Mouse (Mus musculus) layer of hippocampus, postnatal 14 days (tissue): ENCODE data around the gene Phf13. TPM values are rescaled to one million over a fixed set of nuclear protein-coding genes. Genes with fewer than 3 reads are reported as not detected.
A peak's percentile ranks its signal among the peaks of the same experiment; 100 is the strongest.

Source experiments
- DNase-seq, 2 experiments: peaks; one replicate each; pipeline ENCODE4 v3.0.0; 2021 to 2022; ENCODE audit warnings: low spot score in 2 of 2, mixed read lengths in 1 of 2
- total RNA-seq, 2 experiments: library from RNA; stranded (reverse); gene quantifications; 2 replicates each; pipeline ENCODE4 v1.2.3; 2021

Gene Phf13
- total RNA-seq, 2 experiments from 2014 or later: 11.8 to 13.3 TPM

DNA sequence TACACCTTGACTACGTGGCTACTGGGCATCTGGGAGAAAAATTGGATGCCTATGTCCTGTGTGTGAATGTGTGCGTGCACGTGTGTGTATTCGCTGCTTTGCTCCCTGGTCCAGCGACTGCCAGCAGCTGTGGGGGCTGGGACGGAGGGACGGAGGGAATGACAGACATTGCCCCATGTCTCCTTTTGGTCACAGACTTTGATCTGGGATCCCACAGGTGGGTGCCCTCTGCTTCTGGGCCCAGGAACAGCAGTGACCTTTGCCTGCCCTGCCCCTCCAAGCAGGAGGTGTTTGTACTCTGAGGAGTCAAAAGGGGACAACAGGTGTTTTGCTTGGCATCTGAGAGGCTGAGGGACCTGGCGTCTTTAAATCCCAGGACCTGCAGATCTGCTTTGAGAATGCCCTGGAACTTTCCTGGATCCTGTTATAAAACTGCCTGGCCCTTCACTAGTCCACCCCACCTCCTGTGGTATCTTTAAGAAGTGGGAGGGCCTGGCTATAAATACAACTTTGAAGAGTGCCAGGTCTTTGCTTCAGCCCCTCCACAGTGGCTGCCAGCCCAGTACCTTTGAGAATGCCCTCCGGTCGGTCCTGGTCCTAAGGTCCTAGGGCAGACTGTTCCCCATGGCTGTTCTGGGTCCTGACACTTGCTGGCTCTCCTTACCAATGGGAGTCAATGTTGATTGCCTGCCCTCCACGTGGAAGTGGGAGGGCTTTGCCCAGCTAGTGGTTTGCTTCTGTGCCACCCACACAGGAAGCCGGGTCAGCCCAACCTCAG is 17.2 kb upstream of the Phf13 start:
- no peak for DNase-seq

DNA sequence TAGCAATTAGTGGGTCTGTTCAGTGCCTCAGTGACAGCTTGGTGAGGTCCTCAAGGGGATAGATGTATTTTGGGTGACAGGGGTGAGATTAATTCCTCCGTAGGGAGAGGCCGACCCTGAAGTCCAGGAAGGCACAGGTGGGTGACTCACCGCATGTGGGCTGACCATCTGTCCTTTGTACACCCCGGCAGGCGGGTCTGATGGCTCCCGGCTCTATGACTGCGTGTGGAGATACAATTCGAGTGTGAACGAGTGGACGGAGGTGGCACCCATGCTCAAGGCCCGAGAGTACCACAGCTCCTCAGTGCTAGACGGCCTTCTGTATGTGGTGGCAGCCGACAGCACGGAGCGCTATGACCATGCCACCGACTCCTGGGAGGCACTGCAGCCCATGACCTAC is 16.1 kb upstream of the Phf13 start:
- no peak for DNase-seq

DNA sequence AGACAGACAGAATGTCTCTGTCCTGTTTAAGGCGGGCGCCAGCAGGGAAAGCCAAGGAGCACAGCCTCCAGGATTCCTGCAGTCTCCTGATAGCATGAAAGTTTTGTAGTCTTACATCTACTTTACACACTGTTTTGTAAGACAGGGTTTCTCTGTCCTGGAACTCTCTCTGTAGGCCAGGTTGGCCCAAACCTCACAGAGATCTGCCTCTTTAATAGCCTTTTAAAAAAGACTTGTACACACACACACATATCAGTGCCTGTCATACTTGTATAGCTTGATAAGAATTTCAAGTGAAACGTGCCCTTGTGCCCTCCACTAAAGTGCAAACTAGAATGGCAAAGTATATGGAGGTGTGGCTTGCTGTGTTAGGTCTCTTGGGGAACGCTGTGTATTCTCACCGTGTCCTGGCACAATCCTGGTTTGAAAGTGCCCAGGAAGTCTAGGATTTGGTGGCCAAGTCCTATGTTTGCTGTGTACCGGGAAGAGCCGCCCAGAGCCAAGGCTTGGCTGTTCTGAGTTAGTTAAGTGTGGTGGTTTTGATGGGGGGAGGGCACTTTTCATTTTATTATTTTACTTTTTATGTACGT is 15.2 kb upstream of the Phf13 start:
- no peak for DNase-seq

DNA sequence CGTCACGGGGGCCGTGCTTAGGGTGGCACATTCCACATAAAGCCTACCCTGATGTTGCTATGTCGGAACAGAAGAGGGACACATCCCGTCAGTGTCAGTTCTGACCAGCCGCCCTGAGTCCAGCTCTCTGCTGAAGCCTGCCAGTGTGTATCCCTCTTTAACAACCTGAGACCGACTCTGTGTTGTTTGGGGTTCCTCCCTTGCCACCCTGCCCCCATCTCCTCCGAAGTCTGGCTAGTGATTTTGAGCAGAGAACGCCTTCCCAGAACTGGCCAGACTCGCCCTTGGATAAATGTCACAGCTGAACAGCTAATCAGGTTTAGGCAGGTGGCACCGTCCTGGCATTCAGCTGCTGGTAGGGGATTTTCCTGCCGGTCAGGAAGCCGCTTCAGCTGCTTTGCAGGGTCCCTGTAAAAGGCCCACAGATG is 14.7 kb upstream of the Phf13 start:
- DNase-seq: no peak

GRCm38 (mm10) chr4:152010091-152010706 is 14.1 kb upstream of the Phf13 start:
- DNase-seq: no peak

GRCm38 (mm10) chr4:152009076-152010051 is 13.3 kb upstream of the Phf13 start:
- peak; percentile 69 to 87 for DNase-seq

DNA sequence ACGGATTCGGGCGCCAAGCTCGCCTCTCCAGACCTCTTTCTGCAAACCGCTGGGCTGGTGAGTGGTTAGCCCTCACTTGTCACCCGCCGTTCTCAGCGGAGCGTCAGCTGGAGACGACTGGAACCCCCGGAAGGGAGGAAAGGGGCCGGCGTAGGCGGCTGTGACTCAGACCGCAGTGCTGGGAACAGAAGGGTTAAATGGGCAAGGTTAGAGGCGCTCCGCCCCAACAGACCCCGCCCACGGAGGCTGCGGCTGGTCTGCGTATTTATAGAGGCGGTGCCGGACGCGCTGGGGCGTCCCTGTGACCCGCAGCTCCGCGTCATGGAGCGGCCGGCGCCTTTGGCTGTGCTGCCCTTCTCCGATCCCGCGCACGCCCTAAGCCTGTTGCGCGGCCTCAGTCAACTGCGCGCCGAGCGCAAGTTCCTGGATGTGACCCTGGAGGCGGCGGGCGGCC is 12.6 kb upstream of the Phf13 start, which contains the start of gene Klhl21:
TSS of gene Klhl21 (plus strand) at position 182 of the 454 bp plus-strand sequence.
- DNase-seq: peak; percentile 91 to 94

DNA sequence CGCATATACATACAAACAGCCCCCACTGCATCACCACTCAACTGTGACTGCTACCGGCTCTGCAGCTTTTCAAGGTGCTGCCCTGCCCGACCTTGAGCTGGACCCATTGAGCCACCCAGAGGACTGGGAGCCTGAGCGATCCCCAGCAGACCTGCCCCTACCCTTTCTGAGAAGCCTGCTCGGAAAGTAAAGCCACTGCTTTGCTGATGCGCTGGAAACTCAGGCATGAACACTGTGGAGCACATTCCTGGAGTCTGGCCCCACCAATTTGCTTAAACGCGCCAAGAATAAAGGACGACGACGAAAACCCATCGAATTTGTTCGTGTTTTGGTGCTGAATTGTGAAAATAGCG is 12.1 kb upstream of the Phf13 start:
- no peak for DNase-seq

- DNase-seq: no peak
Observed at GRCm38 (mm10) chr4:152007481-152008147, 11.6 kb upstream of the Phf13 start.

- no peak for DNase-seq
Observed at GRCm38 (mm10) chr4:152006812-152007211, 10.8 kb upstream of the Phf13 start.

GRCm38 (mm10) chr4:152006137-152006536 is 10.1 kb upstream of the Phf13 start:
- no peak for DNase-seq

- DNase-seq: no peak
Observed at GRCm38 (mm10) chr4:152002063-152002462, 6.0 kb upstream of the Phf13 start.

DNA sequence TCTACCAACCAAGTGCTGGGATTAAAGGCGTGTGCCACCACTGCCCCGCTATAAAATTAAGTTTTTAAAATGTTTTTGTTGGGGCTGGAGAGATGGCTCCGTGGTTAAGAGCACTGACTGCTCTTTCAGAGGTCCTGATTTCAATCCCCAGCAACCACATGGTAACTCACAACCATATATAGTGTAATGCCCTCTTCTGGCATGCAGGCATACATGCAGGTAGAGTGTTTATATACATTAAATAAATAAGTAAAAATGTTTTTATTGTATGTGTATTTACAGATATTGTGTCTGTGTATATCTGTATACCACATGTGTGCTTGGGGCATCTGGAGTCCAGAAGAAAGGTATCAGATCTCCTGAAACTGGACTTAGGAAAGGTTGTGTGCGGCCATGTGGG is 5.3 kb upstream of the Phf13 start:
- no peak for DNase-seq

GRCm38 (mm10) chr4:152000906-152001305 is 4.8 kb upstream of the Phf13 start:
- no peak for DNase-seq

- no peak for DNase-seq
Observed at GRCm38 (mm10) chr4:151999481-151999880, 3.4 kb upstream of the Phf13 start.

DNA sequence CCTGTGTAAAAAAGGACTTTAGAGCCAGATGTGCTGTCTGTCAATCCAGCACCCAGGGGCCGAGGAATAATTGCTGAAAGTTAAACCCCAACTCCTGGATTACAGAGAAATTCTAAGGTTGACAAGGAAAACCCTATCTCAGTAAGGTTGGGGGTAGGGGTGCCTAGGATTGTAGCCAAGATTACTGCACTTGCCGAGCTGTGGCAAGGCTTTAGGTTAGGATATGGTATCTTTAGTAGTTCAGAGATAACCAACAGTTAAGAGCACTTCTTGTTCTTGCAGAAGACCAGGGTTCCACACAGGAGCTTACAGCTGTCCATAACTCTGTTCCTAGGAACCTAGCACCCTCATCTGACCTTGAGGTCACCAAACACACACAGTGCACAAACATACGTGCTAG is 1.6 kb upstream of the Phf13 start:
- DNase-seq: no peak

- DNase-seq: no peak
Observed at GRCm38 (mm10) chr4:151996951-151997222, 829 bp upstream of the Phf13 start.

DNA sequence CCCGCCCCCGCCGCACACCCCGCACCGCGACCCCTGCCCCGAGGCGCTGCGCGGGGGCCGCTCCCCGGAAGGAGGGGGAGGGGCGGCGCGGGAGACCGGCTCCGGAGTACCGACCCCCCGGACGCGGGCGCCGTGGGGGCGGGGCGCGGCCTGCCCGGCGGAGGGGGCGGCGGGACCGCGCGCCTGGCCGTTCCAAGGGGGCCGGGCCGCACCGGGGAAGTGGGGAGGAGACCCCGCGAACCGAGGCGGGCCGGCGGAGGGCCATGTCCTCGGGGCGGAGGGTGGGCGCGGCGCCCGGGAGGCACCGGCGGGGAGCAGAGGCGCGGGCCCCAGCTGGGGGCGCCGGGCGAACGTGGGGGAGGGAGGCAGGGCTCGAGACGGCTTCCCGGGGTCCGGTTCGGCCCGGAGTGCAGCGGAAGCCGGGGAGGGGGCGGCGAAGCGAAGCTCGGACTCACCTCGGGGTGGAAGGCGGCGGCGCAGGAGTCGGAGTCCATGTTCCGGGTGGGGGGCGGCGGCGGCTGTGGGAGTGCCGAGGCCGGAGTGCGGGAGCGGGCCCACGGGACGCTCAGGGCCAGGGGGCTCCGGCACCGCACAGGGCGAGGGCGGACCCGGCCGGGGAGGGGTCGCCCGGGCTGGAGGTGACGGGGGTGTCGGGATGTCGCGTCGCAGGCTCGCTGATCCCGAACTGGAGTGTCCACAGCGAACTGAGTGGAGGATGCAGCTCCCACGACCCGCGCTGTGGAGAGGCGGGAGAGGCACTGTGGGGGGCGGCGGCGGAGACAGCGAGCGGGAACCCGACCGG is 486 bp downstream of the Phf13 start:
- no peak for DNase-seq

DNA sequence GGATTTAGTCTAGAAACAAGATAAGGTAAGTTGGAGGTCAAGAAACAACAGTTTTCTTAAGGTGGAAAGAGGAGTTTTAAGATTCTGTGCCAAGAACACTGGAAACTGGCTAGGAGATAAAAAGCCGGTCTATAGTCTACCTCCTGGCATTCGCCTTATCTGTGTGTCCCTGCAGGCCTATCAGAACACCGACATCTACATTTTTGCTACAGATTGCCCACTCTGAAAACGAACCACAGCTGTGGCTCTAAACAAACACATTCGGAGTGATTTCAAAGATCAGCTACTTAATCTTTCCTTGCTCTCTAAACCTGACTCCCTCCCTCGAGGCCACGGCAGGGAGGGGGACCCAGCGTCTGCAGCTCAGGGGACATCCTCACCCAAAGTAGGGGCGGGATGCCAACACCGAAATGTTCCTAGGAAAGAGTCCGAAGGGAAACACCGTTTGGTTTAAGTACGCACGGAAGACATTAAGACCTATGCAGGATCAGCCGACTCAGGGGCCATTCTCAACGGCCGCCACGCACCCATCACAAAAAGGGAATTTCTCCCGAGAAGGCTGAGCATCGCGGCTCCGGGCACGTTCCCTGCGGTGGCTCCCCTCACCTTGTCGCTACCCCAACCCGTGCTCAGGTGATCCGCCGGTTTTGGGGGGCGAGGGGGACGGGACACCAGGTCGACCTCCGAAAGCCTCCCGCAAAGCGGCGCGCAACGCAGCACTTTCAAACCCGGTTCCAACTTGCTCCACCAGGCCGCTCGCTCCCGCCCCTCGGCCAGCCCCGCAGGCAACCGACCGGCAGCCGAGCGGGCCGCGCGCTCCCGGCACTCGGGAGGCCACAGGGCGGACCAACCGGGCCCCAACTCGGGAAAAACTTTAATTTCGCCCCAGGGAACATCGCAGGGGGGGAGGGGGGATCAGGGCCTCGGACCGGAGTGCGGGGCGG is 1.6 kb downstream of the Phf13 start:
- no peak for DNase-seq
